Mouse (Mus musculus): ENCODE data around the gene Znrf3.
"Not testable (repeated sequence)": the region's sequence is repeated elsewhere in the genome, so short reads cannot be mapped to it uniquely, and the experiment has no call there.

The Znrf3 gene

DNA sequence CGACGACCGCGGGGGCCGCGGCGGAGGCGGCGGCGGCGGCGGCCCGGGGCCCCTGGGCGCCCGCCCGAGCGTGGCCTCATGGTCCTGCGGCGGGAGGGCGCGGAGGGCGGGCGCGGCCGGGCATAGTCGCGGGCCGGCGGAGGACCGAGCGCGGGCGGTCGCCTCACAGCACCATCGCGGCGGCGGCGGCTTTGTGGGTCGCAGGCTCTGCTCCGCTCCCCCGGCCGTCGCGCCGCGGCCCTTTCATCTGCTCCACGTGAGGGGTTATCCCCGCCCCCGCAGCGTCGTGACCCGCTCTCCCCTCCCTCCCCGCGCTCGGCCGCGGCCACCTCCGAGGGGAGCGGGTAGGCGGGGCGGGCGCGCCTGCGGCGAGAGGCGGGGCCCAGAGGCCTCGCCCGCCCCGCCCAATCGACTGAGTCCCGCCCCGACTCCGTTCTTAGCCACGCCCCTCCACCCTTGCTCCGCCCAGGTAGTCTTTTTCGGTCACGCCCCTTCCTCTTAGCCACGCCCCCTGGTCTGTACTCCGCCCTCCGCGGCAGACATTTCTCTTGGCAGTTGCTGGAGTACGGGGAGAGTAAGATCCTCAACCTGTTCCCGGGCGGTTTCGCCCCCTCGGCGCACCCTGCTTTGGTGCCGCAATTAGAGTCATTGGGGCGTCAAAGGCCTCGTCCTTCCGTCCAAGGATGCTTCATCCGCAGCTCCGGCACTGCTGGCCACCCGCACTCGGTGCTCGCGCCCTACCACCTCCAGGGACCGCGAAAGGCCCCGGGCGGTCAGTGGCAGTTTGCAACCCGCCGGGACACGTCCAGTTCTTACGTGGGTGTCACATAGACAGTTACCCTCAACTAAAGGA is at the start of gene Znrf3:
Znrf3 (minus strand) TSS at position 249 of the 853 bp plus-strand sequence.
- peak; percentile 99 for DNase-seq (ENCODE audit: extremely low spot score)

DNA sequence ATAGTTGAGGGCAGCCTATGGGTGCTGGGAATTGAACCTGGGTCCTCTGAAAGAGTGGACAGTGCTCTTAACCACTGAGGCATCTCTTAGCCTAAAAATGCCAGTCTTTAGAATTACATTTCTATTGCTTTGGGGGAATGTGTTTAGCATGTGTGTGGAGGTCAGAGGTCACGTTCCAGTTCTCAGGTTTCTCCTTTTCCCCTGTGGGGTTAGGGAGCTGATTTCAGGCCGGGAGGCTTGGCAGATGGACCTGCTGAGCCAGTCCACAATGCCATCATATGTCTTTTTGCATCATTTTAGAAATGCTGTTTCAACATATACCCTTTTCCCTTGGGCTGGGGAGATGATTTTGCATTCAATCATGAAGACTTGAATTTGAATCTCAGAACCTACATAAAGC is 49.2 kb upstream of the Znrf3 start:
- peak; percentile 65 for DNase-seq (ENCODE audit: extremely low spot score)

DNA sequence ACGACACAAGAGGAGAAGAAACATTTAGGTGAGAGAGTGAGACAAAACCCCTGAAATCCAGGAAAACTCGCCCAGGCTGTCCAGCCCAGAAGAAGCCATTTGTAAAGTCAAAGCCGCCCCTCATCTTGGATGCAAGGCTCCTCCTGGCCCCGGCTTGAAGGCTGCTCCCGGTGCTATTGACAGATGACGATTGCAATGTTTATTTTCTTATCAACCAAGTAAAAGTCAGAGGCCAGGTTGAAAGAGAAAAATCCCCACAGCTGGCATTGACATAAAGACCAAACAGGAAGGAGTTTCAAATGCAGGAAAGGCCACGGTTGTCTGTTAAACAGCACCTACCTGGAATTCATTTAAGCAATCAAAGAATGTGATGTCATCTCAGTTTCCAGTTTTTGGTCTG is 47.3 kb upstream of the Znrf3 start:
- no peak for DNase-seq (ENCODE audit: extremely low spot score)

DNA sequence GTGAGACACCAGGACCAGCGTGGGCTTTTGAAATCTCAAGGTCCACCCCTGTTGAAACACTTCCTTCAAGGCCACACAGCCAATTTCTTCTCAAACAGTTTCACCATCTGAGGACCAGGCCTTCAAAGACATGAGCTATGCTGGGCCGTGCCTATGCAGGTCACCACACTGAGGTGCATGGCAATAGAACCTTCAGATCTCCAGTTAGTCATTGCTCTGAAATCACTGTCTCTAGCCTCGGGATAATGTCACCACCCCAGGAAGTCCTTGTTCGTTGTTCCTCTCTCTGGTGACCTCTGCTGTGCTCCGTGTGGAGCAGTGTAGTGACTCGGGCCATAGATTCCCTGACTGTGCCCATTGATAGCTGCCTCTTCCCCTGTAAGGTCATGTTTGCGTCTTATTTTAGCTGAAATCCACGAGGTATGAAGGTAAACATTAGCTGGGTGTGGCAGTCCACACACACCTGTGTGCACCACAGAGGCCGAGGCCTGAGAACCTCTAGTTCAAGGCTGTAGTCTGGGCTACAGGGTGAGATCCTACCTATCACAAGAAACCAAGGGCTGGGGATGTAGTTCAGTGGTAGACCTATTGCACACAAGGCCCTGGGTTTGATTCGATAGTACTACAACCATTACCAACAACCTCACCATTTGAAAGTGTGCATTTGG is 46.5 kb upstream of the Znrf3 start:
- no peak for DNase-seq (ENCODE audit: extremely low spot score)

DNA sequence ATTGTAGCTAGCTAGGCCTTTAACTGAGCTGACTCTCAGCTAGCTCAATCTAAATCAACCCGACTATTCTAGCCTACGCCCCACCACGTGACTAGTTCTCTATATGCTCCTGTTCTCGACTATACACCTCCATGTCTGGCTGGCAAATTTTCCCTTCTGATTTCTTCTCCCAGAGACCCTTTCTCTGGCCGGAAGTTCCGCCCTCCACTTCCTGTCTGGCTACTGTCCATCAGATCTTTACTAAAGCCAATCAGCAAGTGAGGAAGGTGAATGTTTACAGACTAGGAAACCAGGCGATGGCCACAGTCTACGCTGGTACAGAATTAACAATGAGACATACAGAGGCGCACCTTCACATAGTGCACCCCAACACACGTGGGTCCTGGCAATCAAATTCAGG is 44.8 kb upstream of the Znrf3 start:
- not testable (repeated sequence) for DNase-seq (ENCODE audit: extremely low spot score)

DNA sequence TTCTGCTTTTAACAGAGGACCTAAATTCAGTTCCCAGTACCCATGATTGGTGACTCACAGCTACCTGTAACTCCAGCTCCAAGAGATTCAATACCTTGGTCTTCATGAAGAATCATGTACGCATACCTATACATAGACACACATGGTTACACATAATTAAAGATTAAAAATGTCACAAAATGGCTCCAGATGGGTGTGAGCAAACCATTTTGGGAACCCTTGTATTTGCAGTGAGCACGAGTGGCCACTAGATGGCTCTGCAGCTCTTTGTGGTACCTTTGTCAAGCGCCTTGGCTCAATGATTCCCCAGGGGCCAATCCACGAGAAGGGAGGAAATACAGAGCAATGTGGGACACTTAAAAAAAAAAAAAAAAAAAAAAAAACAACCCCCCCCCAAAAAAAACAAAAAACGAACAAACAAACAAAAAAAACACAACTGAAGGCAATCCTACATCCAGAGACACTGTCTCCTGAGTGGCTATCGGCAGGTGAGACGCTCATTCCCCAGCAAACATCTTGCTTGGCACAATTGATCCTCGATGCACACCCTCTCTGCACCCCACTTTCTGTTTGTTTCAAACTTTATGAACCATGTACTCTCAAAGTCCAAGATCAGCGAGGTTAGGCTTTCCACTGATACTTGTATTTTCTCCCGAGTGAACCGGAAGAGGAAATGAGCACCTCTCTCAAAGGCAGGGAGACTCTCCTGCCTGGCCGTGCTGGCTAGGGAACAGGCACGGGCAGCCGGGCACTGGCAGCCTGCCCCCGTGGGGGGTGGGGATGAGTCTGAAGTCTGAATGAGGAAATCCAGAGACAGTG is 40.8 kb upstream of the Znrf3 start:
- DNase-seq (ENCODE audit: extremely low spot score) = peak; percentile 83

DNA sequence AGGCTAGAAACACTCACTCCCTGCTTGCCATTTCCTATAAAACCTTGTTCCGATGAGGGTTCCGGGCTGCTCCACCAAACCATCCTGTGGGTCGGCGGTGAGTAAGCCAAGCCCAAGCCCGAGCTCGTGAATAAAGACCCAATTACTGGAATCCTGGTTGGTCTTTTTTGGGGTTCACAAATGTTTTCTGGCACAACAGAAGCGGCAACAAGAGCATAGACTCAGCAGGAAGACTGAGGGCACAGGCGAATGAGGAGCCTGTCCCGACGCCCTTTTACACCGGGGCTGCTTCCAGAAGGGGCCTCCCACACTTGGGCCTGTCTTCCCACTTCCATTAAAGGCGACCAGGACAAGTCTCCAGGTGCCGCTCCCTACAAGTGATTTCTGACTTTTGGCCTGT is 37.9 kb upstream of the Znrf3 start:
- no peak for DNase-seq (ENCODE audit: extremely low spot score)

DNA sequence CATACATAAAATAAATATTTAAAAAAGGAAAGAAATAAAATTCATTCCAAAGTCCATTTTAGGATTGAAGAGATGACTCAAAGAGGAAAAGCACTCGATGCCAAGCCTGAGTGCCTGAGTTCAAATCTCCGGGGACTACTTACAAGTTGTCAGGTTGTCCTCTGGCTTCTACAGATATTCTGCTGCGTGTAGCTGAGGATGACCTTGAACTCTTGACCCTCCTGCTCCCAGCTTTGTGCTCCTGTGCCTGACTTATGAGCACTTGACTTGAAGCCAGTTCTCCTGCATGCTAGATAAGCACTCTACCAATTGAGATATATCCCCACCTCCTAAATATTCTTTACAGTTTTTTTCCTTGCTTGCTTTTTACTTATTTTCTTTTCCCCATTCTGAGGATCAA is 34.2 kb upstream of the Znrf3 start:
- DNase-seq (ENCODE audit: extremely low spot score) = no peak

DNA sequence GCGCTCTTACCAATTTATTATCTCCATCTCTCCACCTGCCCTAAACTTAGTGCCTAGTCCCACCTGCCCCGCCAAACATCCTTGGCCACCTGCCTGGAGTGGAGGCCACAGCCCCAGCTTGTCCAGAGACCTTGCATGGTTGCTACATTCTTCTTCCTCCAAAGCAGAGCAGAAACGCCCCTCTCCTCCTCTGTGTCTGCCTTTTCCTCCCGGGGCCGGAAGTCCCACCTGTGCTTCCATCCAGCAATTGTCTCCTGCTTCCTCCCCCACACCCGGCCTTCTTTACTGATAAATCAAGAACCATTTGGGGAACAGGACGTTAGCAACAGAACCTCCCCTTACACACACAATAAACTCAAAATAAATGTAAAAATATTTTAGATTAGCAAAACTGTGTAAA is 33.5 kb upstream of the Znrf3 start:
- no peak for DNase-seq (ENCODE audit: extremely low spot score)

DNA sequence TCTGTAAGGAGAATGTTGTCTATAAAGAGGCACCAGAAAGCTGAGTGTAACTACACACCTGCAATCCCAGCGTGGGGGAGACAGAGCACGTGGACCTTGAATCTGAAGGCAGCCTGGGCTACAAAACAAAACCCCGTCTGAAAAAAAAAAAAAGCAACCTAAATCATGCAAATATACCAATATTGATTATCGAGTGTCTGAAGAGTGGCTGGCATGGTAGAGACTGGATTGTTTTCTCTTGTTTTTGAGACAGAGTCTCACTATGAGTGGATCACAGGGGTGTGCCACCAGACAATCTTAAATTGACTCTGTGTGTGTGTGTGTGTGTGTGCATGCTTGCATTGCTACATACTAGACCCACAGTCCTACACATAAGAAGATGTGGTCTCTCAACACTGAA is 32.2 kb upstream of the Znrf3 start:
- no peak for DNase-seq (ENCODE audit: extremely low spot score)

DNA sequence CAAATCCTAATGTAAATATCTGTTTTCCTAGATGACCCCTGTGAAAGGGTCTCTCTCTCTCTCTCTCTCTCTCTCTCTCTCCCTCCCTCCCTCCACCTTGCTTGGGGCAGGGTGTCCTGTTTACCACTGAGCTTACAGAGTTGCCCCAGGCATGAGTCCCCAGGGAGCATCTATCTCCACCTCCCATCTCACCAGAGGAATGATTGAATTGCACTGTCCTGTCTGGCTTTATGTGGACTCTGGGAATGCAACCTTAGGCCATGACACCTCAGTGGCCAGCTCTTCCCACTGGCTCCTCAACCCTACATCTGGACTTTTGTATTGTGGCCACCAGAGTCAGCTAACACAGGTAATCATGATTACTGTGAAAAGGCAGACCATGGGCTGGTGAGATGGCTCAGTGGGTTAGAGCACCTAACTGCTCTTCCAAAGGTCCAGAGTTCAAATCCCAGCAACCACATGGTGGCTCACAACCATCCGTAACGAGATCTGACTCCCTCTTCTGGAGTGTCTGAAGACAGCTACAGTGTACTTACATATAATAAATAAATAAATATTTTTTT is 31.0 kb upstream of the Znrf3 start:
- not testable (repeated sequence) for DNase-seq (ENCODE audit: extremely low spot score)

DNA sequence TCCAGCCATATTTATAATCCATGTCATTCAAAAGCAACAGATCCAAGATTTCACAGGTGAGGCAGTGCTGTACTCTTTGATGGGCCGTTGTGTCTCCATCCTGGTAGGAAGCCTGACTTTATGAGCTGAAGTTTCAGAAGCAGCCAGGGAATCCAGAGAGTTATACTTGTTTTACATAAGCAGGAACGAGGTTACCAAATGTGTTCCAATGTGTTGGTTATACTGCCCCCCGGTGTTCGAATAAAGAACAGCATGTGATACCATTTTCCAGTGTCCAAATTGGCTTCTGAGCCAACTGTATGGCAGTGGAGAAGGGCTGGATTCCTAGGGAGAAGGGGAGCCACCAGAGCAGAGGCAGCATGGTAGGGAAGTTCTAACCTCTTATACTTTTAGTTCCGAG is 29.5 kb upstream of the Znrf3 start:
- DNase-seq (ENCODE audit: extremely low spot score) = peak; percentile 76

DNA sequence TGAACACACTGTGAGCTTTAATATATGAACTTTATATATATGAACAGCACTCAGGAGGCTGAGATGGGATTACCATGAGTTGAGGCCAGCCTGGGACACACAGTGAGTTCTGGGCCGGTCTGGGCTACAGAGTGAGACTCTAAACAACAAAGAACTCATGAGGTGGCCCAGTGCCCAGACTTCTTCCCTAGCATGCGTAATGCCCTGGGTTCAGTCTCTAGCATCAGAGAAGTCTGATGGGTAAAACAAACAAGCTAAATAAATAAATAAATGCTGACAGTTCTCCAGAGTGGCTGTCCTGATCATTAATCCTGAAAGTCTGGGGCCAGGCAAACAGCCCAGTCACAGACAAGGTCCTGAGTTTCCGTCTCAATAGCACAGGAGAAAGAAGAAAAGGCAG is 25.4 kb upstream of the Znrf3 start:
- DNase-seq (ENCODE audit: extremely low spot score) = no peak

DNA sequence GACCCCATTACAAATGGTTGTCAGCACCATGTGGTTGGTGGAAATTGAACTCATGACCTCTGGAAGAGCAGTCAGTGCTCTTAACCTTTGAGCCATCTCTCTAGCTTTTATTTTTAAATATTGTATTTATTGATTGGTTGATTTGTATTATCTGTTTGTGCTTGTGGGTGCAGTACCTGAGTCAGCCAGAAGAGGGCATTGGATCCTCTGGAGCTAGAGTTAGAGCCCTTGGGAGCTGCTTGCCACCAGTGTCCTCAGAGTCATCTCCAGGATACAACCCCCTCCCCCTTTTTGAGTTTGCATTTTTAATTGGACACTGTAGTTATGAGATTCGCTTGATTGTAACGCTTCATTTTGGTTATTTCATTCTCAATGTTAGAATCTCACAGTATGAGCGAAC is 24.4 kb upstream of the Znrf3 start:
- no peak for DNase-seq (ENCODE audit: extremely low spot score)

DNA sequence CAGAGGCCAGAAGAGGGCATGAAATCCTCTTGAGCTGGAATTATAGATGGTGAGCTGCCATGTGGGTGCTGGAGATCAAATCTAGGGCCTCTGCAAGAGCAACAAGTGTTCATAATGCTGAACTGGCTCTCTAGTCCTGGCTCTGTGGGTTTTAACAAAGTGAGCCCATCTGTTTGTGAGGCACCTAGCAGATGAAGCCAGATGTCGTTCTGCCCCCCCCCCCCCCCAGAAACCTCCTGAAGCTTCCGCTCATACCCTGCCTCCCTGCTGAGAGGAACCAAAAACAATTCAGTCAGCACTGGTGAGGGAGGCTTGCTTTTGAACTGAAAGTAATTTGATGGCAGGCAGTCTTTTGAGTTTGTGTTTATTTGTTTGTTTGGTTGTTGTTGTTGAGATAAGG is 23.8 kb upstream of the Znrf3 start:
- DNase-seq (ENCODE audit: extremely low spot score) = no peak

DNA sequence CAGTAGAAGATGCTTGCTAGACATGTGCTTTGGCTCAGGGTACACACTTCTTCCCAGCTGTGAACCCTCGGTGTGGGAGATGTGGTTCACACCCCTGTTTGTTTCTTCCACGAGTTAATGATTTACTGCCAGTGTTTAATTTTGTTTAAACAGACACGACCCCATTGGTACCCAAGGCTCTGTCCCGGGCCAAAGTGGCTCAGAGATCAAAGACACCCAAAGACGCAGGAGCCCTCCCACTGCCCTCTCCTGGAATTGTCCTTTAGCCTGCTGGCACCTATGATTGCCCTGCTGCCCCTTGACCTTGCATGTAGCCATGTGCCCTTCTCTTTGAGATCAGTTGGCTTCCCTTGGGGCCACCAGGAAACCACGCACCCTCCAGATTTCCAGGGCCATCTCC is 7.3 kb upstream of the Znrf3 start:
- DNase-seq (ENCODE audit: extremely low spot score) = no peak

DNA sequence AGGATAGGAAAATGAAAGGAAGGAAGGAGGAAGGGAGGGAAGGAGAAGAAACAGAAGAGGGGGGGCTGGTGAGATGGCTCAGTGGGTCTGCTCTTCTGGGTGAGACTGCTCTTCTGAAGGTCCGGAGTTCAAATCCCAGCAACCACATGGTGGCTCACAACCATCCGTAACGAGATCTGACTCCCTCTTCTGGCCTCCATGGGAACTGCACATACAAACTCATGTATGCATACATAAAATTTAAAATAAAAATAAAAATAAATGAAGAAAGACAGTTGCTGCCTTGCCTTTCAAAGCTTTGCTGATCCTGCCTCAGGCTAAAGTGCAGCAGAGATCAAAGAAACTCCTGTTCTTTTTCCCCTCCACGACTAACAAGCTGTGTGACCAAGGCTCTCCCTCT is 6.7 kb upstream of the Znrf3 start:
- DNase-seq (ENCODE audit: extremely low spot score) = no peak

DNA sequence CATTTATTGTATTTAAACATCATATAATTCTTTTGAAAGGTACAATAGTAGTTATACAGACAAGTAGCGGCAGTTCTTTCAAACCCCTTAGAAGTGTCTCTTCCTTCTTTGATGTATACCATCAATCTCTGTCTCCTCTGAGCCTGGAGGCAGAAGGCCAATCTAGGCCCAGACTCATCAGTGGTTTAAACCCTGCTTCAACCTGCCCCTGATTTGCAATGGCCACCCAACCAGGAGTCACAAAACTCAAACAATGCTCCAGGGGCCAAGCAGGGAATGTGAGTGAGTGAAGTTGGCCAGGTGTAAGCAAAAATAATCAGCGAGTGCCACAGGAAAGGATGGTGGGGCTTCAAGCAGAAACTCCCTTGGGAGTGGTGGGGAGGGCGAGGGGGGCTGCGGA is 6.1 kb upstream of the Znrf3 start:
- DNase-seq (ENCODE audit: extremely low spot score) = no peak

DNA sequence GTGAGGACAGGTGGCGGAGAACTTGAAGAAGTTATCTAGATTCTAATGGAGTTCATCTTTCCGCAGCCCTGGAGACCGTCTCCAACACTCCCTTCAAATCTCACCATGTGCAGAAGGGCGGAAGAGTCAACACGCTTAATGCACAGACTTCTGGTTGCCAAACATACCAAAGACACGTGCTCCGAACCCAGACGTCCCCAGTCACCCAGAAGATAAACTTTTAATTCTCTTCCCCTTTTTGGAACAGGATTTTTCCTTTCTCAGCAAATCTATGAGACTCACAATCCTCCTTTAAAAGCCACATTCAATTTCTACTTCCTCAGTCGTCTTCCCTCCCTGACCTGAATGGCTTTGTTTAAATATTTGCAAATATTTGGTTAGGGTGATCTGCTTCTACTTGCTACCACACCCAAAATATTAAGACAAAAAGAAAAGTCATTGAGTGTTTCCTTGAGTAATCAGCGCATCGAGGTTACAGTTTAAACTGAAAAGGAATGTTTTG is 856 bp upstream of the Znrf3 start:
- no peak for DNase-seq (ENCODE audit: extremely low spot score)

DNA sequence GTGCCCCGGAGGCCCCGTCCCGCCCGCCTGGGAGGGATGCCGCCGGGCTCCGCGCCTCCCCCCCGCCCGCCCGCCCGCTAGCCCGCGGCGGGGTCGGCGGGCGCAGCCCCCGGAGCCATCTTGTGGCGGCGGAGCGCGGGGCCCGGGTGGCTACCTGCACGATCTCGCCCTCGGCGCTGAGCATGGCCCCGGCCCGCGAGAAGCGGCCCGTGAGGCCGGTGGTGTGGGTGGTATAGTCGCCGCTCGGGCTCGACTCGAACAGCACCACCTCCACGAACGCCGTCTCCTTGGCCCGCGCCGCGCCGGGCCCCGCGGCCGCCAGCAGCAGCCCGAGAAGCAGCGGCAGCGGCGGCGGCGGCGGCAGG is 431 bp downstream of the Znrf3 start:
- DNase-seq (ENCODE audit: extremely low spot score) = peak; percentile 59

DNA sequence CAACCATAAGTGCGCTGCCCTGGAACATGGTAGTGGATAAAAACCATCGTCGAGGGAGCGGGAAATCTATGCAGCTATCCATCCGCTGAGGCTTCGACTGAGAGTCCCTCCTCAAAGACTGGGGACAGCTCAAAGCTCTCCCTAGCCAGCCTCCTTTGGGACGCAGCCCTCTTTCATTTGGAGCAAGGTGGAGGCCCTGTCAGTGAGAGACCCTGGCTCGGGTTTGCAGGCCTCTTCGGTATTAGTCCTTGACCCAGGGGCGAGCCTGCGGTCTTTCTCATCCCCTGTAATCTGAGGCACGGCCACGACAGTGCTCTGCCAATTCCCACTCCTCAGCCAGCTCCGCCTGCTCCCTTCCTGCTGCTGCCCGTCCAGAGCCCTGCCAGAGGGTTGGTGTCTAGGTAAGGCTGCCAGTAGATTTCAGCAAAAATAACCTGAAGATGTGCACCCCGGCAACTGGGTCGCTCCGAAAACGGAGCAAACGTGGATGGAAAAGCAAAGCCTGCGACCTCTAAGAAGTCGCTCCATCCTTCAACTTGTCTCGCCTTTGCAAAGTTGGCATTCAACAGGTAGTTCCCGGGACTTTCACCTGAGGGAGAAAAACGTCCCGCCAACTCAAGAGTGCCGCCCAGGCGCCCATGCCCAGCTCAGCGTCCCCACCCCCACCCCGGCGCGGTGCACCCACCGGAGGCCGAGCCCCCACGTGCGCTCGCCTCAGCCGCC is 975 bp downstream of the Znrf3 start:
- DNase-seq (ENCODE audit: extremely low spot score) = peak; percentile 65
